Mouse (Mus musculus) ES-E14 (cell line): ENCODE data around the gene Slc29a2.

Experiments
- CHD2 ChIP-seq: IDR thresholded peaks from 2 replicates; pipeline ENCODE4 v1.6.1; 2014; ENCODE audit warnings: mild to moderate bottlenecking, low read depth, low read length, inconsistent platforms
- HCFC1 ChIP-seq: IDR thresholded peaks from 2 replicates; pipeline ENCODE4 v1.6.1; 2012; ENCODE audit warnings: low read length, inconsistent platforms, borderline replicate concordance; ENCODE audit not compliant: insufficient read depth
- MAFK ChIP-seq: IDR thresholded peaks from 2 replicates; pipeline ENCODE4 v1.6.1; 2014; ENCODE audit warnings: mild to moderate bottlenecking, low read depth, low read length, inconsistent platforms; ENCODE audit not compliant: insufficient read depth
- ZC3H11A ChIP-seq: IDR thresholded peaks from 2 replicates; pipeline ENCODE4 v1.6.1; 2012; ENCODE audit warnings: low read depth, mild to moderate bottlenecking, inconsistent platforms, low read length, borderline replicate concordance

DNA sequence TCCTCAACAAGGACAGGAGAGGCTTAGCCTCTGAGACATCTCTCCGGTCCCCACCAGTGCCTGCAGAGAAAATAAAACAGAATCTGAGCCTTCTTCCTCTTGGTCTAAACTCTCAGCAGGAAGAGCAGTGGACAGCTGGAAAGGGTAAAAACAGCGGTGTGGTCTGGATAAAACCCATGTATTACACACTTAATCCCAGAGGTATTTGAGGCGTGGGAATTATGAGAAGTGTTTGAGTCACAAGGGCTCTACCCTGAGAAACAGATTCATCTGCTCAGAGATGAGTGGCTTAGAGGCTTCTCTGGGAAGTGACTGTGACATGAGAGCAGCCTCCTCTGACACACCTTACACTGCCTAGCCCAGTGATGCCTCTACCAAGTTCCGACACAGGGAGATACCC lies 6.0 kb upstream of the Slc29a2 start:
- TF ChIP-seq HCFC1: no peak
- no peak for TF ChIP-seq ZC3H11A
- no peak for TF ChIP-seq CHD2
- TF ChIP-seq MAFK: no peak
